Mouse (Mus musculus) cerebellum, adult 9-10 months (tissue): ENCODE measurements around the gene Skor1.

Experiments used
- DNase-seq: peaks from one replicate; pipeline ENCODE4 v3.0.0; 2022

Gene Skor1

DNA sequence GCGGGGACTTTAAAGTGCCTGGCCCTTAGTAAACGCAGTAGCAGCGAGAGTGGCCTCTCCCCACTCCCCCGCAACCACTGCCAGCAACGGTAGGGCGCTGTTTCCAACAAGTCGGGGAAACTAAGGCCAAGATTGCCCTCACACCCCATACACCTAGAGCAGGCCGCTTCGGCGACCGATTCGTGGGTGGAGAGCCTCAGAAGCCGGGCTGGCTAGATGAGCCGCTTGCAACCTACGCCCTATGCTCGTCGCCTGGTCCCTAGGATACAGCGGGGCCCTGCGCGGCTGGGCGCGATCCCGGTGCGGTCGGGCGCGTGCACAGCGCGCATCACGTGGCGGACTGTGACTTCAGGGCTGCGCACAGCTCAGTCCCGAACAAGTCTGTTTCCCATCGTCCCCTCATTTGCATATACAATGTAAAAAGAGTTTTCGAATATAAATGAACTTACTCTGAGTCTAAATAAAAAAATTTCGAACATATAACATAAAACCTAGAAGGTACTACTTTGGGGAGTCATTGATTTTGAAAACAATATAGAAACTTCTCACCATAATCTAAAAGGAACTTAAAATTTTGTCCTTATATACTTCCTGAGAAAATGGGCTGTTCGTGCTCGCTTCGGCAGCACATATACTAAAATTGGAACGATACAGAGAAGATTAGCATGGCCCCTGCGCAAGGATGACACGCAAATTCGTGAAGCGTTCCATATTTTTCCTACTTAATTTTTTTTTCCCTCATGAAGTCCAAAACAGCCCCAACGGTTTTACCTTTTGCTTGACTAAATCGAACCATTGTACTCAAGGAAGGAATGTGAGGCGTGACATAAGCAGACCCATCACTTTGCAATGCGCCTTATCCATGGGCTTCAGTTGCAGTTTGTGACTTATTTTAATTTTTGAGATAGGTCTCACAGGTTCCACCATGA, 15.8 kb downstream of the Skor1 start:
- DNase-seq: peak; percentile 97

DNA sequence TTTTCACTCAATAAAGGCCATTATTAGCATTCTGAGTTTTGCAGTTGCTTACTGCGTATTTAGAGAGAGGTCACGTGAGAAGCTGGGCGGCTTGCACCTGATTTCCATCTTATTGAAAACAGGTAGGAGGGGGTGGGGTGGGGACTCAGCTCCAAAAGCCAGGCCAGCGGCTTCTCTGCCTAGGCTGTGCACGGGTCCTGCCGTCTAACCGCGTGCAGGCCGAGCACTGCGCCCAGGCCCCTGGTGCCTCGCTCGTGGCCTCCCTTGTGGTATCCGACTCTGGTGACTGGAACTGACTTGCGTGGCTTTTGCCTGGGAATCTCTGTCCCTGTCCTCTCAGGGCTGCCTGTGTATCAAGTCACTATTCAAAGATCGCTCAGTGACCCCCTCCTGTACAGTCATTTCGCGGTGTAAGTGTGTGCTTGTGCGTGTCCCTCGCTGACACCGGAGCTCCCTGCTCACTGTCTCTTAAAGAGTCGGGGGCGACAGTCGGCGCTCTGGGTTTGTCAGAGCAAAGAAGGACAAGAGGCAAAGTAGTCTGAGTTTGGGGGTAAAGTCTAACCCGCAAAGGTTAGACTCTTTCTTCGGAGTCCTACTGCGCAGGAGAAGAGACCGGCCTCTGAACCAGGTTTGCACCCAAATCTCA, 16.7 kb downstream of the Skor1 start:
- peak; percentile 74 for DNase-seq

DNA sequence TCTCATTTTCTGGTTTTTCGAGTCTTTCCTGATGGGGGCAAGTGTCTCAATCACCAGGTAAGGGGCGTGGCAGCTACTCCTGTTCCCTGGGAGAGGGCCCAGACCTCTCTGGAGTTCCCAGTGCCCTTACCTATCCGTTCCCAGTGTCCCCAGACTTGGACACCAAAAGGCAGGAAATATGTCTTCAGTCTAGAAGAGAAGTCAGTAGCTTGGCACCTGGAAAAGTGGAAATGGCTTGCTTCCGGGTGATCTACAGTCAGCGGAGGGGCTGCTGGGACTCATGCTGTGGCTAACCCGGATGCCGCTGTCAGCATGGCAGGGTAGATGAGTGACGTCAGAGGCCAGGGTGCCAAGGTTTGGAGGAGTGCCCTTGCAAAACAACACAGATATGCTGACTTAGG, 19.1 kb downstream of the Skor1 start:
- peak; percentile 25 for DNase-seq

DNA sequence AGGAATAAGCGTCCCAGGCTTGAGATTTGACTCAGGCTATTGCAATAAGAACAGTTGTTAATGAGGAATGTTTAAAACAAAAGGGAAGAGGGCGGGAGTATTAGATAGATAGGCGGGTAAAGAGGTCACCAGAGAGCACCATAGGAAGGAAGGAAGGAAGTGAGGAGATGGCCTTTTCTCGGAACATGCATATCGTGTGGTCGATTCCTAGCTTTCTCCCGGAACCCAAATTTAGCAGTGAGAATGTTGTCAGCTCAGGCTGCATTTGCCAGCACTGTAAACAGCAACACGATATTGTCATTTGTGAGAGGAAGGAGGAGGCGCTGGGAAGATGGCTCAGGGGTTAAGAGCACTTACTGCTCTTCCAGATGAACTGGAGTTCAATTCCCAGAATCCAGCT, 24.2 kb downstream of the Skor1 start:
- no peak for DNase-seq

DNA sequence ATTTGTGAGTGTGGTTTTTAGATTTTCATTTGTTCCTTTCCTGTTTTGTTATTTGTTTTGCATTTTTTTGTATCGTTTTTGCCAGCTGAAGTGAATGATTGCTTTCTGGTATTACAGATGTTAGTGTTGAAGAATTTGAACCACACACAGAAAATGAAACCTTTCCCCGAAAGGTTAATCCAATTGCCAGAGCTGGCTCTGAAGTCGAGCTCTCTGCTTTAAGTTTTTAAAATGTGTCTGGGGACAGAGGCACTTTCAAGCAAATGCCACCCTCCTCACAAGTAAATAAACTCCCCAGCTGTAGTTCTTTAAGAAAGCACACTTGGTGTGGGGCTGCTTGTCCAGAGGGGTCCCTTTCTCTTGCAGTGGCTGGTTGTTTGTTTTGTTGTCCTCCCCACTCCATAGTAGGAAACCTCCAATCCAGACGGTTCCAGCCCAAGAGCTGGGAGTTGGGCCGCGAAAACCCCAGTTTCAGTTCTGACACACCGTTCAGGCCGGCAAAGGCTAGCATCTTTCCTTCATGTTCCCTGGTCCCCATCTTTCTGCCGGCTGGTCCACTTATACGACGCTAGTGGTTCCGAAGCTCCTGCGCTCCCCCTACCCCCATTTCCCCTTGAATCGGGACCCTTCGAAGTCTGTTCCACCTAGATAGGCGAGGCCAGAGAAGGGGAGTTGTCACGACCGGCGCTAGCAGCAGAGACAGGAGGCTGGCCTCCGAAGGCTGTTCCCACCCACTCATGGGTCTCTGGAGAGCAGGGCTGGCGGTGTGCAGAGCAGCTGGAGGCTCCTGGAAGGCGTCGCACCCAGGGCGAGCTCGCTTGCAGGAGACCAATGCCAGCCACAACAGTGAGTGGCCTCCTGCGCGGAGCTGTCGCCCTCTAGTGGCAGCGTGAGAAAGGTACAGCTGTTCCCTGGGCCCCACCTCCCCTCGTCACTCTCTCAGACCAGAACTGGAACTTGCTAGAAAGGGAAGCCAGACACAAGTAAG, 25.0 kb downstream of the Skor1 start:
- DNase-seq: peak; percentile 83

DNA sequence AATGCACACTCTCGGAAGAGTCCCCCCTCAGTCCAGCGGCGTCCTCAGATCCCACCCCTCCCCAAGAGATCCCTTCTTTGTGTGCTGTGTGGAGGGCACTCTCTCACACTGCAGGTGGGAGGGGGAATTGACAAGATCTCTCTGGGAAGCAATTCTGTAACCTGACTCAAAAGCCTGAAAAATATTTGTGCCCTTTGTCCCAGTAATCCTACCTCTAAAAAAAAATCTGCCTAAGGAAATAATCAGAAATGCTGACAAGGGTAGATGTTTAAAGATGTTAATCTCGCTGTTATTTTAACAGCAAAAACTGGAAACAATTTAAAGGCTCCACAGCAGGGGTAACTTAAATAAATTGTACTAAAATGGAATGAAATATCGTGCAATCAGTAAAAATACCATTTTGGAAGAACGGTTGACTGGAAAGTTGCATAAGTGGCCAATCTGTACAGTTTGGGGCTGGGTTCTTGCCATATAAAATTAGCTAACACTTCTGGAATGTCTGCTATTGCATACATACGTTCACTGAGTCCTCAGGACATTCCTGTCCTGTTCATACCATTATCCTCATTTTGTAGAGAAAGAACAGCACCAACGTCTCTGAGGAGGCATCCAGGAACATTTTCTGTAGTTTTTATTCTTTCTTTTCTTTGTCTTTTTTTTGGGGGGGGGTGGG, 26.5 kb downstream of the Skor1 start:
- DNase-seq: no peak

DNA sequence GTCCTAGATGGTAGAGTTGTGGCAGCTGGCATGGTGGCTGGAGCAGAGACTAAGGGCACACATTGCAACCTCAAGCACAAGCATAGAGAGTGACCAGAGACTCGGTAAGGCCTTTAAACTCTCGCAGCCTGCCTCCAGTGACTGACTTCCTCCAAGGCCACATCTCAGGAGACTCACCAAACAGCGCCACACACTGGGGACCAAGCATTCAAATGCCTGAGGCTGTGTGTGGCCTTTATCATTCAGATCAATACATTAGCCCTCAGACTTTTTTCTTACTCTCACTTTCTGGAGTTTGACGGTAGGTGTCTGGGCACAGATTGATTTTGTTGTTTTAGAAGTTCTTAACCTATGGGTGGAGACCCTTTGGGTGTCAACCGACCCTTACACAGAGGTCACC, 30.4 kb downstream of the Skor1 start:
- DNase-seq: no peak

DNA sequence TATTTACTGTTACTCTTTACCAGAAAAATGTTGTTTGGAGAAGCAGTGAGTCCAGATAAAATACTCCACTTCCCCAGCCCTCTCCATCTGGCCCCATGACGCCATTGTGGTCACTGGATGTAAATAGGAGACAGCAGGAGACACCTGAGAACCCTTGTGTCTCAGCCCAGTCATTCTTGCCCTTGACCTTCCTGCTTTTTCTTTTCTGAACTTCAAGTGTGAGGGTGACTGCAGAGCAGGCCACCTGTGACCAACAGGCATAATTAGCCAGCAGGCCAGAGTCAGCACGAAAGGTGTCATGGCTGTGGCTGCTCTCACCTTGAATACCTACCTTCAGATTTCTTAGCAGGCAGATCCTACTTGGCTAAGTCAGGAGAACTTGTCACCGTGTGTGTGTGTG, 36.2 kb downstream of the Skor1 start:
- DNase-seq: no peak

DNA sequence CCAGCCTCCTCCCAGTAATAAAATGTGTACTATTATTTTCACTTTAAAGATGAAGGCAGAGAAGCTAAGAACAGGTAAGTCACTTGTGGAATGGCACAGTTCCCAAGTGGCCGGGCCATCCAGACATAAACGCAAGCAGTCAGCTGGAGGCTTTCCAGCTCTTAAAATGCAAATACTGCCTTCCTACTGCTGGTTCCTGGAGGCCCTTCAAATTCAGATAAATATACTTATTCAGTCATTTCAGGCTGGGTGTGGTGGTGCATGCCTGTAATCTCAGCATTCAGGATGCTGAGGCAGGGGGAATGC, 39.0 kb downstream of the Skor1 start:
- DNase-seq: no peak

DNA sequence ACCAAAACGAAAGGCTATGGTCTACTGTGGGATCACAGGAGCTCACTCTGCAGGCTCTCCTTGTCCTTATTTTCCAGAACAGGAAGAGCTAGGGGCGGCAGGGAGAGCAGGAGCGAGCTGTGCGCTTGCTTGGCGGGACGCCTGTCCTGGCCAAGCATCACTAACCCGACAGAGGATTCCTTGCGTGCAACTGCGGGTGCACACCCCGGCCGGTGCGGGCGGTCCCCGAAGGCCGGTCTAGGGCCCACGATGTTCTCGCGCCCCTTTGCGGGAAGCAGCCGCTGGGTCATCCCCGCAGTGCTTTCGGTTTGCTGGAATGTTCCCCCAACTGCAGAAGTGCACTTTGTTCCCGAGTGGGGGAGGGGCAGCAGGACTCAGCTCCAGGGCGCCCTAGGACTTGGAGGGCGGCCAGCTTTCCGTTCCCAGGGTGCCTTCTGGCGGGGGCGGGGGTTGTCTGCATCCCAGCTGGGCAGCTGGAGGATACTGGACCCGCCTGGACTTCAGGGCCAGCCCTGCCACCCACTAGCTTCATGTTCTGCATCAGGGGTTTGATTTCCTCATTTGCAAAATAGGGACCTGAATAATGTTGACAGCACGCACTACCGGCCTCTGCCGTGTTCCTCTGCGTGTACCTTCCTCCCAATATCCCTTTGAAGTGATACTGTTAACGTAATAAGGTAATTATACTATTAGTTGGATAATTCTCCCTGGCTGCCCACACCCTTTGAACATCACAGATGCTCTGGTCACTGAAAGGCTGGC, 39.6 kb downstream of the Skor1 start:
- DNase-seq: peak; percentile 73

DNA sequence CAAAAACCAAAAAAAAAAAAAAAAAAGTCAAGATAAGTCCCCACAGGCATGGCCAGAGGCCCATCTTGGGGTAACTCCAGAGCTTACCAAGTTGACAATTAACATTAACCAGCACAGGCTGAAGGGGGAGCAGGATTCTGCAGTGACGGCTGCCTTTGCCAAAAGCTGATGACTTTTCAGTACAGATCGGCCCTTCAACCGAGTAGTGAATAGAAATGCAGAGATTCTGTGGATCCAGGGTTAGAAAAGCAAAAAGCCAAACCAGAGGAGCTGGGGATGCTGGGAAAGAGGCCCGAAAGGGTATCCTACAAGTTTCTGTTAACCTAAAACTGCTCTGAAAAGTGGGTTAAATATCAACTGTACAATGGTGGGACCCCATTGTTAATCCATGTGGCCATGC, 40.2 kb downstream of the Skor1 start:
- DNase-seq: no peak

DNA sequence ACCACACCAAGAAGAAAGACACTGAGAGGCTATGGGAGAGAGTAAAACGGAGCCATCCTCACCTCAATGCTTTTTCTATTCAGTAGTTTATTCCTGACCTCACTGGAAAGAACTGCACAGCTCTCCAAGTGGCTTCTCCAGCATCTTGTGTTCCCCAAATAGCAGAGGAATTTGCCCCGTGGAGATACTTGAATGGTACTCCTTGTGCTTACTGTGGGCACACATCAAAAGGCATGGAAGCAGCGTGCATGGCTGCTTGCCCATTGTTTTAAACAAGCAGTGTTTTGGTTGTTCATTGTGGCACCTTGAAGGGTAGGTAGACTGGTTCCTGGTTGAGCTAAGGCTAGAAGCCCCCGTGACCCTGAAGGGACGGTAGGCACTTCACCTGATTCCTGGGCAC, 48.1 kb downstream of the Skor1 start:
- DNase-seq: no peak

DNA sequence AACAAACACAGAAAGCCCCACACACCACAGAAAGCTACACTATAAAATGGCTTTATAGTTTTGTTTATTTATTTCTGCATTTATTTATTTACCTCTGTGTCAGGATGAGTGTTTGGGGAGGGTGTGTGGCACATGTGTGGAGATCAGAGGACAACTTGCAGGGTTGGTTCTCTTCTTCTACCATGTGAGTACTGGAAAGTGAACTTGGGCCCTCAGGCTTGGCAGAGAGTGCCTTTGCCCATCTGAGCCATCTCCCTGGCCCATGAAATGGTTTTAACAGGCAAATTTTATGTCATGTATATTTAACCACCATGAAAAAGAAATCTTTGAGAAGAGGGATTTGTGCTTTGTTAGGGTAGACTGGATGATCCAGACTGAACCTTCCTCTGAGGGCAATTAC, 48.9 kb downstream of the Skor1 start:
- no peak for DNase-seq

DNA sequence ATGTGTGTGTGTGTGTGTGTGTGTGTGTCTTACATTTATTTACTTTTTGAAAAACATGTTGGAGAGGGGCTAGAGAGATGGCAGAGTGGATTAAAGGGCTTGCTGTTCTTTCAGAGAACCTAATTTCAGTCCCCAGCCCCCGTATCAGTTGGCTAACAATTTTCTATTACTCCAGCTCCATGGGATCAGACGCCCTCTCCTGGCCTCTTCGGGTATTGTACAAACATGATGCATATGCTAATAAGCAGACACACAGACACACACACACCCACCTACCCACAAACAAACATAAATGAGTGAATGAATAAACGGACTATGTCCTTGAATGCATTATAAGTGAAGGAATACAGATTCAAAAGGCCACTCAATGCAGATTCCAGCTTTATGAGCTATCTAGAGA, 49.4 kb downstream of the Skor1 start:
- no peak for DNase-seq

DNA sequence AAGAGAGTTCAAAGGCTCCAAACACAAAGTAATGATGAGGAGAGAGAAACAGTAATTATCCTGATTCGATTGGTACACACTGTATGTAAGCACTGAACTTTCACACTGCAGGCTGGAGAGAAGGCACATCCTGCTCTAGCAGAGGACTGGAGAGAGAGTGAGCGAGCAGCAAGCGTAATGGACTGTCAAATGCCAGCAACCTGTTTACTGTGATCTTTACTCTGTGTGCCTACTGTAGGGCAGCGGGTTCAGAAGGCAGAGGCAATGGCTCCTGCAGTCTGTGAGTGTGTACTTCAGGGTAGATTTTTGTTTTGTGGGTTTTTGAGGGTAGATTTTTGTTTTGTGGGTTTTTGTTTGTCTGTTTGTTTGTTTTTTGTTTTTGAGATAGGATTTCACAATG, 49.9 kb downstream of the Skor1 start:
- no peak for DNase-seq

DNA sequence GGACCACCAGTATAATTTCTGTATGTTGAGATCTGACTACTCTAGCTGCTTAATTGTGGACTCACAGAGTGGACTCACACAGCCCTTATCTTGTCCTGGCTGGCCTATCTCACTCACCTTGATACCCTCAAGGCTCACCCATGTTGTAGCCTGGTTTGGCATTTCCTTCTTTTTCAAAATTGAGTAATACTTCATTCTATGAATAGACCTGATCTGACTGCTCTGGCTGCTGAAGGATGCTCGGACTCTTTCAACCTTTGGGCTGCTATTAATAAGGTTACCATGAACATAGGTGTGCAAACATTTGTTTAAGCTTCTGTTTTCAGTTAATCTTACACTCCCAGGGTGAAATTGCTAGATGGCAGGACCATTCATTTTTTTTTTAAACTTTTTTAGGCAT, 51.6 kb downstream of the Skor1 start:
- DNase-seq: no peak

DNA sequence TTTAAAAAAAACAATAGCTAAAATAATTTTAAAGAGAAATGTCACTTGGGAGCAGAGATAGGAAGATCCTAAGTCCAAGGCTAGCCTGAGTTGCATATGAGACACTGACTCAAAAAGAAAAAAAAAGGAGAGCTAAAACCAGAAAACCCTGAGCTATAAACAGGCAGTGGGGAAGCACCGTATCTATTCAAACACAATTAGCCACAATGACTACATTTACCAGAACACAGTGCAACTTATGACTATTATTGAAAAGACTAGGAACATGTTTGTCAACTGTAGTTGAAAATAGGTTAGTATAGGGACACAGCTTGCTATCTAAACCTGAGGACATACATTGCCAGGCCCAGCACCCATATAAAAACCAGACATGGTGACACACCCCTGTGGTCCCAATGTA, 54.7 kb downstream of the Skor1 start:
- no peak for DNase-seq

DNA sequence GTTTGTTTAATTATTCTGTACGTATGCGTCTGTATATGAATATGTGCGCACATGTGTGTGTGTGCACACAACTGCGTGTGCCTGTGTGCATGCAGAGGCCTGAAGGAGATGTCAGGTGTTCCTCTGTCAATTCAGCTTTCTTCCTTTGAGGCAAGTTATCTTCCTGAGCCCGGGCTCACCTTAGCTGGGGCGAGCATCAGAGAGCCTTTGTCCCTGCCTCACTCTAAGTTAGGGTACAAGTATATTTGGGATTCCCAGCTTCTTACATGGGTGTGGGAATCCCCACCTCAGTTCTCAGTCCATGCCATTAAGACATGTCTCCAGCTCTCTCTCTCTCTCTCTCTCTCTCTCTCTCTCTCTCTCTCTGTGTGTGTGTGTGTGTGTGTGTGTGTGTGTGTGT, 56.2 kb downstream of the Skor1 start:
- DNase-seq: no peak

DNA sequence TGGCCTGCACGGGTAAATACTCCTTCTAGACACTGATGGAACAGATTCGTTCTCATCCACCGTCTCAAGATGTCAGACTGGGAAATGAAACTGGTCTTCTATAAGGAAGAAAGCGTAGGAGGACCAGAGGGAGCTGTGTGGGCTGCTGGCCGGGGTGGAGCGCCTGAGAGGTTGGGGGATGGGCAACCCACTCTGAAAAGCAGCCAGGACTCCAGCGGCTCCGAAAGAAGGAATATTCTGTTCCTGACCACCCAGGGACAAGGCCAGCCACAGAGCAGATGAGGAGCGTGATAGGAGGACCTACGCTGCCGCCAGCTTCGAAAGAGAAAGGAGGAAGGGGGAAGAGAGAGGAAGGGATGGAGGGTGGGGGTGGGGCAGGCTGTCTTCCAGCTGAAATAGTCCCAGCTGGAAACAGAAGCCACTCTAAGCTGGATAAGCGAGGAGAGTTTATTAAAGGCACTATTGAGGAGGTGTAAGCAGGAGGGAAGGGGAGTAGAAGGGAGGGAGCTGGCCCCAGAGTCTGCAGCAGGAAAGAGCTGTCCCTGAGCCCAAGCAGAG, 56.7 kb downstream of the Skor1 start:
- peak; percentile 36 for DNase-seq

DNA sequence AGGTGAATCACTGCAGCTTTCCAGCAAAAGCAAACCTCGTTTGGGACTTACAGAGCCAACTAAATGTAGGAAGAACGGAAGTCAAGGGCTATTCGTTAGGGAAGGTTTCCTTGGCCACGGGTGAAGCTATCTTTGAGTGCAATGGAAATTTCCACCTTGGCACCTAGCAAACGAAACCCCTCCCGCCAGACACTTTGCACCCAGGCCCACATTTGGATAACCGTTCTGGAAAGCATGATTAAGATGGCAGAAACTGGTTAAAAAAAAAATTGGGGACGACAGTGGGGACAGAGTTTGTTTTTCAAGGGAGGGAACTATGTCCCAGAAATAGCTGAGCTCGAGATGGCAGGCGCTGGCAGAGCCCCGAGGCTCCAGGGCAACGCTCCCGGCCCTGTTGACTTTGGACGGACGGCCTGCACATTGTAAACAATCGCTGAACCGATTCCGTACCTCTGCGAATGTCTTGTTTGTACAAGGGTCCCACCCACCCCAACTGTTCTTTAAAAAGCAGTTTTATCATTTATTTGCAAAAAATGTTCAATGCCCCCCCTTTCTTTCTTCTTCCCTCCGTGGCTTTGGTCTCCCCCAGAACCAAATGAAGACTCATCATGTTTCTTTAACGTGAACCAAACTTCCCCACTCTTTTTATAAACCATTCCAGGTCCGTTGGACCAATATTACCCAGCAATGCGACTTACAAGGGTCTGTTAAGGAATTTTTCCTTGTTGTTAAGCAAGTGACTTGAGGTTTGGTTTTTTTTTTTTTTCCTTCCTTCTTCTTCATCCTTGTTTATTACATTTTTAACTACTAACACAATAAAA, 57.5 kb downstream of the Skor1 start:
- DNase-seq: peak; percentile 16

DNA sequence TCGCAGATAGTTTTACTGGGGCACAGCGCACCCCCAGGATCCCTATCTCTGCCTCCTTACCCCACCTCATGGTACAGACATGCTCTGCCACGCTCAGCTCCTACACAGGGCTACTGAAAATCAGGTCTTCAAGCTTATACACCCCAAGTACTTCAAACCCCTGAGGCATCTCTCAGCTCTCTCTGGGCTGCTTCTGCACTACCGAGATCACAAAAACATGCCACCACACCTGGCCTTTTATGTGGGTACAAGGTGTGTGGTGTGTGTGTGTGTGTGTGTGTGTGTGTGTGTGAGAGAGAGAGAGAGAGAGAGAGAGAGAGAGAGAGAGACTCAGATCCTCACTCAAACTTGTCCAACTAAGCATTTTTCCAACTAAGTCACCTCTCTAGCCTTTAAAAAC, 59.6 kb downstream of the Skor1 start:
- no peak for DNase-seq
